Mouse (Mus musculus): ENCODE results near the gene Camk1g. TPM values are rescaled to one million over a fixed set of nuclear protein-coding genes. Genes with fewer than 3 reads are reported as not detected.

The Camk1g gene
- polyA plus RNA-seq, 1 experiment from 2014 or later, result 20.6 TPM

- no peak overlapping the region for H3K9ac ChIP-seq
- no peak overlapping the region for H3K4me3 ChIP-seq (replicated peaks)
- ATAC-seq (ENCODE audit: low FRiP score), result no peak
- no peaks in the 10 kb centered on the region for H3K36me3 ChIP-seq (replicated peaks)
- 83% methylated on average over 5 of the region's 5 CpGs for WGBS
- H3K27ac ChIP-seq, result no peak overlapping the region
- no peaks in the 10 kb centered on the region for H3K27me3 ChIP-seq
- H3K4me1 ChIP-seq, result peaks cover 12% of the 10 kb centered on the region
- no peaks in the 10 kb centered on the region for H3K9me3 ChIP-seq
- no peak overlapping the region for H3K4me2 ChIP-seq
These were observed 42.4 kb downstream of the Camk1g start for GRCm38 (mm10) chr1:193327686-193328085.

- 80% methylated on average over 1 of the region's 1 CpGs for WGBS
- ATAC-seq (ENCODE audit: low FRiP score), result no peak
- Histone ChIP-seq H3K9me3 (no peaks in the 10 kb centered on the region), H3K4me1 (peaks cover 12% of the 10 kb centered on the region), H3K36me3 (replicated peaks) (no peaks in the 10 kb centered on the region), H3K4me3 (replicated peaks) (no peak overlapping the region), H3K9ac (no peak overlapping the region), H3K27ac (no peak overlapping the region), H3K27me3 (no peaks in the 10 kb centered on the region), H3K4me2 (no peak overlapping the region)
These were observed 42.9 kb downstream of the Camk1g start for GRCm38 (mm10) chr1:193327216-193327615.

GRCm38 (mm10) chr1:193326456-193327145 lies 43.5 kb downstream of the Camk1g start:
- no peak overlapping the region for H3K9ac ChIP-seq
- H3K27me3 ChIP-seq, result no peaks in the 10 kb centered on the region
- H3K4me2 ChIP-seq, result no peak overlapping the region
- ATAC-seq (ENCODE audit: low FRiP score), result no peak
- no peak overlapping the region for H3K4me3 ChIP-seq (replicated peaks)
- 75% methylated on average over 7 of the region's 7 CpGs for WGBS
- H3K9me3 ChIP-seq, result no peaks in the 10 kb centered on the region
- H3K36me3 ChIP-seq (replicated peaks), result no peaks in the 10 kb centered on the region
- H3K27ac ChIP-seq, result no peak overlapping the region
- peaks cover 12% of the 10 kb centered on the region for H3K4me1 ChIP-seq

- Histone ChIP-seq H3K9me3 (no peaks in the 10 kb centered on the region), H3K27ac (no peak overlapping the region), H3K9ac (no peak overlapping the region), H3K4me3 (replicated peaks) (no peak overlapping the region), H3K4me2 (no peak overlapping the region), H3K27me3 (no peaks in the 10 kb centered on the region), H3K36me3 (replicated peaks) (no peaks in the 10 kb centered on the region), H3K4me1 (peaks cover 12% of the 10 kb centered on the region)
- 89% methylated on average over 6 of the region's 6 CpGs for WGBS
- ATAC-seq (ENCODE audit: low FRiP score), result no peak
These were observed 44.2 kb downstream of the Camk1g start for GRCm38 (mm10) chr1:193325891-193326290.

GRCm38 (mm10) chr1:193324224-193324623 lies 45.9 kb downstream of the Camk1g start:
- Histone ChIP-seq H3K9me3 (no peaks in the 10 kb centered on the region), H3K4me1 (no peaks in the 10 kb centered on the region), H3K9ac (no peak overlapping the region), H3K4me3 (replicated peaks) (no peak overlapping the region), H3K27me3 (no peaks in the 10 kb centered on the region), H3K36me3 (replicated peaks) (no peaks in the 10 kb centered on the region), H3K27ac (no peak overlapping the region), H3K4me2 (no peak overlapping the region)
- WGBS, result 39% methylated on average over 2 of the region's 2 CpGs
- no peak for ATAC-seq (ENCODE audit: low FRiP score)

- no peak overlapping the region for H3K4me2 ChIP-seq
- no peaks in the 10 kb centered on the region for H3K9me3 ChIP-seq
- 94% methylated on average over 6 of the region's 6 CpGs for WGBS
- no peaks in the 10 kb centered on the region for H3K27me3 ChIP-seq
- no peak for ATAC-seq (ENCODE audit: low FRiP score)
- no peak overlapping the region for H3K27ac ChIP-seq
- H3K4me3 ChIP-seq (replicated peaks), result no peak overlapping the region
- H3K4me1 ChIP-seq, result no peaks in the 10 kb centered on the region
- H3K9ac ChIP-seq, result no peak overlapping the region
- no peaks in the 10 kb centered on the region for H3K36me3 ChIP-seq (replicated peaks)
These were observed 46.4 kb downstream of the Camk1g start for GRCm38 (mm10) chr1:193323686-193324085.

GRCm38 (mm10) chr1:193320398-193320797 lies 49.7 kb downstream of the Camk1g start:
- no peak overlapping the region for H3K4me2 ChIP-seq

GRCm38 (mm10) chr1:193319721-193320120 lies 50.4 kb downstream of the Camk1g start:
- H3K27ac ChIP-seq, result no peak overlapping the region
- H3K4me1 ChIP-seq, result peaks cover 6% of the 10 kb centered on the region
- 48% methylated on average over 3 of the region's 3 CpGs for WGBS
- no peak for ATAC-seq (ENCODE audit: low FRiP score)
- H3K36me3 ChIP-seq (replicated peaks), result no peaks in the 10 kb centered on the region
- no peaks in the 10 kb centered on the region for H3K9me3 ChIP-seq
- H3K4me3 ChIP-seq (replicated peaks), result no peak overlapping the region
- H3K9ac ChIP-seq, result no peak overlapping the region
- H3K27me3 ChIP-seq, result no peaks in the 10 kb centered on the region
- H3K4me2 ChIP-seq, result no peak overlapping the region

More at GRCm38 (mm10) chr1:193320398-193320797, 49.7 kb downstream of the Camk1g start:
- Histone ChIP-seq H3K9me3 (no peaks in the 10 kb centered on the region), H3K4me1 (peaks cover 6% of the 10 kb centered on the region), H3K27ac (no peak overlapping the region), H3K9ac (no peak overlapping the region), H3K4me3 (replicated peaks) (no peak overlapping the region), H3K36me3 (replicated peaks) (no peaks in the 10 kb centered on the region), H3K27me3 (no peaks in the 10 kb centered on the region)
- 89% methylated on average over 8 of the region's 8 CpGs for WGBS
- ATAC-seq (ENCODE audit: low FRiP score), result no peak

- Histone ChIP-seq H3K4me2 (no peak overlapping the region), H3K4me1 (peaks cover 6% of the 10 kb centered on the region), H3K27me3 (no peaks in the 10 kb centered on the region), H3K36me3 (replicated peaks) (no peaks in the 10 kb centered on the region), H3K9me3 (no peaks in the 10 kb centered on the region), H3K4me3 (replicated peaks) (no peak overlapping the region), H3K27ac (no peak overlapping the region), H3K9ac (no peak overlapping the region)
- ATAC-seq (ENCODE audit: low FRiP score), result no peak
- WGBS, result 57% methylated on average over 6 of the region's 6 CpGs
These were observed 52.9 kb downstream of the Camk1g start for GRCm38 (mm10) chr1:193317159-193317559.

- H3K9me3 ChIP-seq, result no peaks in the 10 kb centered on the region
- WGBS, result 84% methylated on average over 9 of the region's 9 CpGs
- H3K9ac ChIP-seq, result no peak overlapping the region
- no peak overlapping the region for H3K4me3 ChIP-seq (replicated peaks)
- no peak for ATAC-seq (ENCODE audit: low FRiP score)
- H3K27me3 ChIP-seq, result no peaks in the 10 kb centered on the region
- no peaks in the 10 kb centered on the region for H3K36me3 ChIP-seq (replicated peaks)
- no peak overlapping the region for H3K27ac ChIP-seq
- H3K4me1 ChIP-seq, result peaks cover 6% of the 10 kb centered on the region
- H3K4me2 ChIP-seq, result no peak overlapping the region
These were observed 53.7 kb downstream of the Camk1g start for GRCm38 (mm10) chr1:193316358-193316750.

- 81% methylated on average over 5 of the region's 5 CpGs for WGBS
- H3K9me3 ChIP-seq, result no peaks in the 10 kb centered on the region
- ATAC-seq (ENCODE audit: low FRiP score), result no peak
- H3K36me3 ChIP-seq (replicated peaks), result no peaks in the 10 kb centered on the region
- H3K9ac ChIP-seq, result no peak overlapping the region
- H3K27me3 ChIP-seq, result no peaks in the 10 kb centered on the region
- H3K27ac ChIP-seq, result no peak overlapping the region
- H3K4me2 ChIP-seq, result no peak overlapping the region
- H3K4me1 ChIP-seq, result peaks cover 6% of the 10 kb centered on the region
- H3K4me3 ChIP-seq (replicated peaks), result no peak overlapping the region
These were observed 54.3 kb downstream of the Camk1g start for GRCm38 (mm10) chr1:193315705-193316357.

- no peaks in the 10 kb centered on the region for H3K9me3 ChIP-seq
- no peak overlapping the region for H3K27ac ChIP-seq
- ATAC-seq (ENCODE audit: low FRiP score), result no peak
- no peaks in the 10 kb centered on the region for H3K27me3 ChIP-seq
- H3K4me3 ChIP-seq (replicated peaks), result no peak overlapping the region
- no peak overlapping the region for H3K4me2 ChIP-seq
- H3K36me3 ChIP-seq (replicated peaks), result no peaks in the 10 kb centered on the region
- 85% methylated on average over 1 of the region's 1 CpGs for WGBS
- no peak overlapping the region for H3K9ac ChIP-seq
- H3K4me1 ChIP-seq, result no peaks in the 10 kb centered on the region
These were observed 58.5 kb downstream of the Camk1g start for GRCm38 (mm10) chr1:193311596-193311995.

- H3K36me3 ChIP-seq (replicated peaks), result no peaks in the 10 kb centered on the region
- H3K4me2 ChIP-seq, result no peak overlapping the region
- no peaks in the 10 kb centered on the region for H3K4me1 ChIP-seq
- no peaks in the 10 kb centered on the region for H3K27me3 ChIP-seq
- no peak for ATAC-seq (ENCODE audit: low FRiP score)
- H3K4me3 ChIP-seq (replicated peaks), result no peak overlapping the region
- 89% methylated on average over 3 of the region's 3 CpGs for WGBS
- H3K27ac ChIP-seq, result no peak overlapping the region
- no peaks in the 10 kb centered on the region for H3K9me3 ChIP-seq
- no peak overlapping the region for H3K9ac ChIP-seq
These were observed 59.5 kb downstream of the Camk1g start for GRCm38 (mm10) chr1:193310519-193311085.

Measured in forebrain, embryonic 12.5 days (tissue).